In the genomic region with DNA sequence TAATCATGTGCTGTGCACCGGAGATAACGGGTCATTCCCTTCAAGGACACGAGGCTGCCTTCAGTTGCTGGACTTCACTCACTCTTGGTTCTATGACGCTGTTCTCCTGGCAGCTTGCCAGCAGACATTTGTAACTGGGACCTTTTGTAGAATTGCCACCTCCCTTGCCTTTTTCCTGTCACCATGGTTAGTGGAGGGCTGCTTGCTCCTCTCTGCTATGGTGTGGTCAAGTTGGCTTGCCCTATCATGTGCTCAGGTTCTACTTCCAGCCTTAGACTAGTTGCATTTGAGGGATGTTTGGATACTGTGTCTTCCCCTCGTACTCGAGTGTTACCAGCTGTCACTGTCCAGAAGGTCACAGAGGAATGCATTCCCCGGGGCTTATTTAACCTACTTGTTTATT, we compare ENCODE assay signal across 7 mouse cellular contexts.
DNase-seq lines count a peak whose midpoint lies in the region; ATAC-seq and TF ChIP-seq lines count a peak whose summit lies in the region.

No protein-coding gene starts in this region.

- WGBS in heart, embryonic 14.5 days, result 5% methylated on average over 7 of the region's 7 CpGs
- 28% methylated on average over 7 of the region's 7 CpGs for WGBS in kidney, embryonic 14.5 days
- 13% methylated on average over 7 of the region's 7 CpGs for WGBS in lung, adult 2 months

- H3K9me3 ChIP-seq in heart, embryonic 14.5 days (ENCODE audit: control insufficient read depth, low read length), result no peaks in the 10 kb centered on the region
- no peaks in the 10 kb centered on the region for H3K9me3 ChIP-seq in kidney, embryonic 14.5 days (ENCODE audit: control insufficient read depth, low read length)

- H3K27ac ChIP-seq in heart, embryonic 14.5 days (replicated peaks in 1 of 2; ENCODE audit: control insufficient read depth in 1 of 2, insufficient read depth in 1 of 2, low read depth in 2 of 2, low read length in 2 of 2), result peak overlapping the region; percentile 81 to 91
- H3K27ac ChIP-seq in kidney, embryonic 14.5 days (ENCODE audit: low read depth, low read length), result no peak overlapping the region

- no peaks in the 10 kb centered on the region for H3K27me3 ChIP-seq in heart, embryonic 14.5 days (ENCODE audit: control insufficient read depth, insufficient read depth, low read length)
- no peaks in the 10 kb centered on the region for H3K27me3 ChIP-seq in kidney, embryonic 14.5 days (ENCODE audit: control insufficient read depth, insufficient read depth, low read length)

- DNase-seq in CD8-positive naive resting alpha-beta T cell, adult 2 months (ENCODE audit: low read depth in 2 of 2, low spot score in 2 of 2), result peak; percentile 1 to 13
- DNase-seq in ZHBTc4 (ENCODE audit: low read depth, low spot score), result peak; percentile 33
- peak; percentile 12 for DNase-seq in embryo, embryonic 9.5 days (ENCODE audit: extremely low spot score)
- DNase-seq in lung, adult 2 months, result peak; percentile 55
- DNase-seq in right cerebral cortex, postnatal 10 days (ENCODE audit: low spot score in 2 of 2), result peak; percentile 66 to 70

- H3K4me1 ChIP-seq in heart, embryonic 14.5 days (ENCODE audit: control insufficient read depth in 2 of 2, insufficient read depth in 2 of 2, low read length in 2 of 2), result peaks cover 21 to 50% of the 10 kb centered on the region in 2 experiments
- peaks cover 28% of the 10 kb centered on the region for H3K4me1 ChIP-seq in kidney, embryonic 14.5 days (ENCODE audit: control insufficient read depth, insufficient read depth, low read length)
- H3K4me1 ChIP-seq in lung, adult 2 months (ENCODE audit: control insufficient read depth, insufficient read depth, low read length), result peaks cover 13% of the 10 kb centered on the region

- no peak for TF ChIP-seq CTCF in lung, adult 2 months (IDR thresholded peaks at IDR 0.05; ENCODE audit: insufficient read depth, low read length)

- no peak overlapping the region for H3K9ac ChIP-seq in heart, embryonic 14.5 days (ENCODE audit: low read length)
- H3K9ac ChIP-seq in kidney, embryonic 14.5 days (ENCODE audit: low read depth, low read length), result no peak overlapping the region

- H3K4me3 ChIP-seq in heart, embryonic 14.5 days (ENCODE audit: control insufficient read depth in 1 of 2, insufficient read depth in 1 of 2, low read depth in 1 of 2, low read length in 2 of 2), result peak overlapping the region in 1 of 2 experiments; percentile 4; a peak in 1 of 4 replicates
- no peak overlapping the region for H3K4me3 ChIP-seq in kidney, embryonic 14.5 days (ENCODE audit: low read length)
- H3K4me3 ChIP-seq in lung, adult 2 months (replicated peaks; ENCODE audit: extremely low read depth, low read depth, low read length), result no peak overlapping the region

- no peaks in the 10 kb centered on the region for H3K36me3 ChIP-seq in heart, embryonic 14.5 days (ENCODE audit: control insufficient read depth, insufficient read depth, low read length)
- H3K36me3 ChIP-seq in kidney, embryonic 14.5 days (ENCODE audit: control insufficient read depth, insufficient read depth, low read length), result no peaks in the 10 kb centered on the region

- peak overlapping the region; percentile 48 for H3K4me2 ChIP-seq in heart, embryonic 14.5 days (ENCODE audit: low read length)
- H3K4me2 ChIP-seq in kidney, embryonic 14.5 days (replicated peaks; ENCODE audit: low read depth, low read length), result no peak overlapping the region

- TF ChIP-seq POLR2A in lung, adult 2 months (IDR thresholded peaks at IDR 0.05; ENCODE audit: borderline replicate concordance, extremely low read depth, low read depth, low read length), result no peak

- peak; percentile 33; the same call in 1 of the 2 replicates for ATAC-seq in heart, embryonic 14.5 days (ENCODE audit: insufficient number of reproducible peaks, insufficient read depth, low FRiP score, low read depth)
- ATAC-seq in kidney, embryonic 14.5 days (ENCODE audit: low FRiP score, low TSS enrichment), result peak; percentile 51; the same call in 1 of the 2 replicates

Comparison
In these comparisons a context has a peak if more than half of its experiments do, and no peak if none do; other contexts are left out.
1. DNase-seq: peak in every context shown above with its lines; median percentile 68 in right cerebral cortex, postnatal 10 days; 55 in lung, adult 2 months; 33 in ZHBTc4; 12 in embryo, embryonic 9.5 days; 7 in CD8-positive naive resting alpha-beta T cell, adult 2 months.